Mouse (Mus musculus): ENCODE results near the gene Tepsin.

DNA sequence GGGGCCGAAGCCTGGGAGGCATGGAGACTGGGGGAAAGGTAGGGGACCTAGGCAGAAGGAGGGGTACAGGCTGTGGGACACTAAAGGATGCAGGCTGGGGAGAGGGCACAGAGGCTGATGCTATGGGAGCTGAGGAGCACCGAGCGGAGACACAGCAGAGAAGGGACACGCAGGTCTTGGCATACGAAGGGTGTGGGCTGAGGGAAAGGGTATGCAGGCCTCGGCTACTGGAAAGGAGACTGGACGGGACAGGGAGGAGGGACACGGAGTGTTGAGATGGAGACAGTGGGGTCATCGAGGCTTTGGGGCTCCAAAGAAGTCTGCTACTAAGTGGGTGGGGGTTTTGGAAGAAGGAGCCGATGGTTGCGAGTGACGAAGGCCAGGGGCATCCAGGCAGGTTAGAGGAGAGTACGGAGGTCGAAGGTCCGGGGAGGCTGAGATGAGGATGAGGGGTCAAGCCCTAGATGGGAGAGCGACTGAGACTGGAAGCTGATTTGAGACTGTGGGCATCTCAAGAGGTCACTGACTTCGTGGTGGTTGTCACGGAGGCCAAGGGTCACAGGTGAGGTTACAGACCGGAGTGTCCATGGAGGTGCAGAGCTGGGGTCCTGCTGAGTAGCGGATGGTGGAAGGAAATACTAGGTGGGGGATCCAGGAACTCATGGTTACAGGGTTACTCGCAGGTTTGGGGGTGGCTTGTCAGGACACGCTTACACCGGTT lies 50.8 kb downstream of the Tepsin start:
- TF ChIP-seq CTCF (IDR thresholded peaks at IDR 0.05; ENCODE audit: low read depth, low read length) (no peak), POLR2A (IDR thresholded peaks at IDR 0.05; ENCODE audit: borderline replicate concordance, low read depth, low read length) (no peak)

All from bone marrow macrophage, adult 2 months (primary cell).